Mouse (Mus musculus): Measurements from ENCODE around the gene 4930452B06Rik. TPM values are rescaled to one million over a fixed set of nuclear protein-coding genes. Genes with fewer than 3 reads are reported as not detected.

The 4930452B06Rik gene
- polyA plus RNA-seq (2015; fragmentation: Nextera tagmentation; extraction: Ambion mirVana), result 4.6 and 5.0 TPM in 2 replicates

GRCm38 (mm10) chr14:8665636-8666411 is at the start of gene 4930452B06Rik:
Gene 4930452B06Rik (minus strand): TSS chr14:8666240.
- H3K27ac ChIP-seq, result peak within 1 kb of the TSS; percentile 52
- peak; percentile 99 for ATAC-seq (ENCODE audit: low FRiP score)
- H3K36me3 ChIP-seq, result no peaks in the 10 kb centered on the region
- H3K4me2 ChIP-seq, result peak within 1 kb of the TSS; percentile 67
- no peaks in the 10 kb centered on the region for H3K9me3 ChIP-seq
- H3K9ac ChIP-seq, result peak within 1 kb of the TSS; percentile 82
- no peaks in the 10 kb centered on the region for H3K27me3 ChIP-seq
- H3K4me3 ChIP-seq, result peak within 1 kb of the TSS; percentile 73
- 0 out of 2 replicates have a peak, but pooled peaks cover 6% of the 10 kb centered on the region for H3K4me1 ChIP-seq (replicated peaks)
- WGBS, result 1% methylated on average over 45 of the region's 45 CpGs

DNA sequence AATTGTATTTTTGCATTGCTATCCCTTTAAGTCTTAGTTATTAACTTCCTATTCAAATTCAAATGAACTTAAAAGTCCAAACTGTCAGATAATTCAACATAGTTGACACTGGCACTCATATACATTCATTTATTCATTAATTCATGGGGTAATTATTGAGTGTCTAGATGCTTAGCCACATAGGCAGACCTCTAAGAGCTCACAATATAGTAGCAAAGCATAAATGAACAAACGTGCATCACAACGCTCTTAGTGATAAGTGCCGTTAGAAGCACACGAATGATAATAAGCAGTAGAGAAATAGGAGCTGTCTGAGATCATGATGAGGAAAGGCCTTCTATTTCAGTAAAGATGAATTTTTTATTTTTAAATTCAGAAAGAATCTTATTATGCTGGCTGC is 46.6 kb upstream of the 4930452B06Rik start:
- no peak overlapping the region for H3K27ac ChIP-seq
- WGBS, result 79% methylated on average over 4 of the region's 4 CpGs
- H3K4me1 ChIP-seq (replicated peaks), result no peaks in the 10 kb centered on the region
- no peaks in the 10 kb centered on the region for H3K9me3 ChIP-seq
- H3K27me3 ChIP-seq, result no peaks in the 10 kb centered on the region
- no peaks in the 10 kb centered on the region for H3K36me3 ChIP-seq
- H3K4me3 ChIP-seq, result no peak overlapping the region
- no peak for ATAC-seq (ENCODE audit: low FRiP score)
- no peak overlapping the region for H3K9ac ChIP-seq
- H3K4me2 ChIP-seq, result no peak overlapping the region

DNA sequence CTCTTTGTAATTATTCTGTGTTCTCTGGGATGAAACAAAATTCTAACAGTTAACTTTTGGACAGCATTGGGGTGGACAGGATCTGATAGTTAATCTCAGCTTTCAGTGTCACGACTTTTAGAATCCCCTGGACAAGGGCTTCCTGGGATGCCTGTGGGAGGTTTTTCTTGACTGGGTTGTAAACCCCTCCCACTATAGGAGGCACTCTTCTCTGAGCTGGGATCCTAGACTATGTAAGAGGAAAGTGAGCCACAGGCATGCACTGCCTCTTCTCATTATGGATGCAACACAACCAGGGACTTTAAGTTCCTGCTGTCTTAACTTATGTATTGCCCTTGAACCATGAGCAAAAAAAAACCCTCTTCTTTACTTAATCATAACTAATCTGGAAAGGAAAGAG is 23.4 kb upstream of the 4930452B06Rik start:
- Histone ChIP-seq H3K9me3 (no peaks in the 10 kb centered on the region), H3K4me2 (no peak overlapping the region), H3K4me1 (replicated peaks) (no peaks in the 10 kb centered on the region), H3K36me3 (no peaks in the 10 kb centered on the region), H3K27me3 (no peaks in the 10 kb centered on the region), H3K4me3 (no peak overlapping the region), H3K9ac (no peak overlapping the region), H3K27ac (no peak overlapping the region)
- 21% methylated on average over 1 of the region's 1 CpGs for WGBS
- ATAC-seq (ENCODE audit: low FRiP score), result no peak

DNA sequence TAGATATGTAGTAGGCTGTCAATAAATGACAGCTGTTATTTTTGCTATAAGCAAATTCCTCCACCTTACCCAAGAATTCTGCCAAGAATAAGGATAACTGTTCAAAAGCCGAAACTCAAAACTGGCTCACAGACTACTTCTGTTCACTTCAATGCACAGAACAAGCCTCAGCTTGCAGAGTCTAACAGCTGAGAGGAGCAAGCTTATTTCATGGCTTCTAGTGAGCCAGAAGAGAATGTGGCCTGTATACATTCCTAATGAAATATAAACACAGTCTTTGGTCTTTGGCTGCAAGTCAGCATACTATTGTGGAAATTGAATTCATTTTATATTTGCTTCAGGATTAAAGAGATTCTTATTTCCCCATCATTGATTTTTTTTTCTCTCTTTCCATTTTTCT is 22.4 kb upstream of the 4930452B06Rik start:
- Histone ChIP-seq H3K9me3 (peaks cover 3% of the 10 kb centered on the region; the same call in 1 of the 2 replicates), H3K27me3 (no peaks in the 10 kb centered on the region)
- WGBS, result 72% methylated on average over 1 of the region's 1 CpGs

DNA sequence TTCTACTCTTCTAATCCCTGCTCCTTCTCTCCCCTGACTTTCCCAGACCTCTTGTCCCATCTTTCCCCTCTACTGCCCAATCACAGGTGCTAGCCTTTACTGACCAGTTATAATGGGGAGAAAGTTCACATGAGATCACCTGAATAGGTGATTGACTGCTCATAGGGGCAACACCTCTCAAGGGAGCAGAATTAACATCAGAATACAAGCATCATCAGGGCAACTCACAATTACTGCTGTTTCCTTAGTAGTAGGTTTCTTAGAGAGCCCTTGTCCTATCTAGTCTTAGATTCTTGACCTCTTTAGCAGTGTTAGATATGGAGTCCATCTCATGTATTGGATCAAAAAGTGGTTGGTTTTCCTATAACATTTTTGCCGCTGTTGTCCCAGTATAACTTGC is 20.1 kb upstream of the 4930452B06Rik start:
- WGBS, result 97% methylated on average over 1 of the region's 1 CpGs
- Histone ChIP-seq H3K27me3 (no peaks in the 10 kb centered on the region), H3K27ac (no peak overlapping the region), H3K36me3 (no peaks in the 10 kb centered on the region), H3K4me3 (no peak overlapping the region), H3K9me3 (peaks cover 3% of the 10 kb centered on the region; the same call in 1 of the 2 replicates), H3K4me1 (replicated peaks) (no peaks in the 10 kb centered on the region), H3K4me2 (no peak overlapping the region), H3K9ac (no peak overlapping the region)
- no peak for ATAC-seq (ENCODE audit: low FRiP score)

More for the DNA sequence above, 22.4 kb upstream of the 4930452B06Rik start:
- Histone ChIP-seq H3K4me2 (no peak overlapping the region), H3K36me3 (no peaks in the 10 kb centered on the region), H3K9ac (no peak overlapping the region), H3K27ac (no peak overlapping the region), H3K4me1 (replicated peaks) (no peaks in the 10 kb centered on the region), H3K4me3 (no peak overlapping the region)
- no peak for ATAC-seq (ENCODE audit: low FRiP score)

DNA sequence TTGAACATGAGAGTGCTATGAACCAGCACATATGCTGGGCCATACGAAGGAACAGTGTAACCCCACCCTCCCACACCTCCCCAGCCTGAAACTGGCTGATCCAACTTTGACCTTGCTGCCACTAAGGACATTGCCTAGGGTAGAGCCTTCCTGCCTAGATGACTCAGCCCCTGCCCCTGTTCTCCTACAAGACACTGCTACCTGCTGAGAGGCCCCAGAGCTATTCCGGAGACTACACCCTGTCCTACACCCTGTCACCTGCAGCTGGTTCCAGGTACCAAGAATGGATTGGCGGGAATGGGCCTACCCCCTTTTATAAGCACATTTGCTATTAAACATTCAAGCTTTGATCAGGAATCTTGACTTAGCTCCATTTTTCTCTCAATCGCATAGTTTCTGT is 13.9 kb upstream of the 4930452B06Rik start:
- Histone ChIP-seq H3K9me3 (peaks cover 3% of the 10 kb centered on the region; the same call in 1 of the 2 replicates), H3K9ac (no peak overlapping the region), H3K36me3 (no peaks in the 10 kb centered on the region), H3K4me1 (replicated peaks) (no peaks in the 10 kb centered on the region), H3K4me2 (no peak overlapping the region), H3K27ac (no peak overlapping the region), H3K27me3 (no peaks in the 10 kb centered on the region), H3K4me3 (no peak overlapping the region)
- no peak for ATAC-seq (ENCODE audit: low FRiP score)
- 96% methylated on average over 4 of the region's 4 CpGs for WGBS

GRCm38 (mm10) chr14:8660359-8660758 is 5.7 kb downstream of the 4930452B06Rik start:
- no peak for ATAC-seq (ENCODE audit: low FRiP score)
- Histone ChIP-seq H3K9me3 (no peaks in the 10 kb centered on the region), H3K4me2 (no peak overlapping the region), H3K36me3 (no peaks in the 10 kb centered on the region), H3K4me3 (no peak overlapping the region), H3K27me3 (no peaks in the 10 kb centered on the region), H3K4me1 (replicated peaks) (0 out of 2 replicates have a peak, but pooled peaks cover 2% of the 10 kb centered on the region), H3K9ac (no peak overlapping the region), H3K27ac (no peak overlapping the region)

DNA sequence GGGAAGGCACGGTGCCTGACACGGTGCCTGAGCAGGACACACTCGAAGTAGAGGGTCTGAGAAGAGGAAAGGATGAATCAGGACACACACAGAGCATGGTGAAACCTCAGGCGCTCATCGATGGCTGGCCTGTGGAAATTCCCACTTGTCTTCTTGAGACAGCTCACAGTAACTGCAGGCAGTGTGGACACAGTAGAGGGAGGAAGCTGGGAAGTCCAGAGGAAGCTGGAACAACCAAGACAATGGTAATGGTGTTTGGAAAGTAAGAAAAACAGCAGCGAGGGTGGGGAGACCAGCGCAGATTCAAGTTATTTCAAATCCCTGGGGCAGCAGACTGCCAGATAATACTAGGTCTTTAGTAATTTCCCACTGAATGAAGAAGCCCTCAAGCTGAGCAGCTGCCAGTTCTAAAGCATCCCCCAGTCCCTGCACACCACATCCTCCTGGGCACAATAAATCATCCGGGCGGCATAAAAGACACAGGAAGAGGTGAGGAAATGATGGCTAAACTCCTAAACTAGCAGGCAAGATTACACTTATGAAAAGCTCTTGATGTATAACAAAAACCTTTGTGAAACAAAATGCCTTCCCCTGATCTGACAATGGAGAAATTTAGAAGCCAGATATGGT is 24.3 kb downstream of the 4930452B06Rik start:
- ATAC-seq (ENCODE audit: low FRiP score), result no peak
- Histone ChIP-seq H3K9ac (no peak overlapping the region), H3K27ac (no peak overlapping the region), H3K4me1 (replicated peaks) (peaks cover 9% of the 10 kb centered on the region; the same call in 1 of the 2 replicates), H3K27me3 (no peaks in the 10 kb centered on the region), H3K4me2 (no peak overlapping the region), H3K4me3 (no peak overlapping the region), H3K9me3 (no peaks in the 10 kb centered on the region), H3K36me3 (no peaks in the 10 kb centered on the region)
- 63% methylated on average over 9 of the region's 9 CpGs for WGBS

GRCm38 (mm10) chr14:8632211-8632610 is 33.8 kb downstream of the 4930452B06Rik start:
- 82% methylated on average over 6 of the region's 6 CpGs for WGBS
- H3K27me3 ChIP-seq, result no peaks in the 10 kb centered on the region
- no peaks in the 10 kb centered on the region for H3K4me1 ChIP-seq (replicated peaks)
- H3K4me2 ChIP-seq, result no peak overlapping the region
- H3K9ac ChIP-seq, result no peak overlapping the region
- H3K9me3 ChIP-seq, result no peaks in the 10 kb centered on the region
- H3K36me3 ChIP-seq, result no peaks in the 10 kb centered on the region
- ATAC-seq (ENCODE audit: low FRiP score), result no peak
- no peak overlapping the region for H3K27ac ChIP-seq
- H3K4me3 ChIP-seq, result no peak overlapping the region

DNA sequence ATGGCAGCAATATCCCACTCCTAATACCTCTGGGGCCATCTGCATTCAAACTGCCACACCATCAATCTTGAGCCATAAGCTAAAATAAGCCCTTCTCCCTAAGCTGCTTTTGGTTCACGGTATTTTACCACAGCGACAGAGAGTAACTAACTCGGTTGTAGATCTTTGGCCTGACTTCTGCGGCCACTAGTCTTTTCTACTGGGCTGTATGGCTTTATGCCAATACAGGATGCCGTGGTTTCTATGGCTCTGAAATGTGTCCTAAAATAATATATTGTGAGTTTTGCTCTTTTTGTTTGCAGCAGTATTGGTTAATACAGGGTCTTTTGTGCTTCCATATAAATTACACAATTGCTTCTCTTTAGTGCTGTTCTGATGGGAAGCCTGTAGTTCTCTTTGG is 37.6 kb downstream of the 4930452B06Rik start:
- ATAC-seq (ENCODE audit: low FRiP score), result no peak
- Histone ChIP-seq H3K9me3 (no peaks in the 10 kb centered on the region), H3K36me3 (no peaks in the 10 kb centered on the region), H3K4me1 (replicated peaks) (no peaks in the 10 kb centered on the region), H3K4me3 (no peak overlapping the region), H3K27me3 (no peaks in the 10 kb centered on the region), H3K27ac (no peak overlapping the region), H3K9ac (no peak overlapping the region), H3K4me2 (no peak overlapping the region)
- 92% methylated on average over 5 of the region's 5 CpGs for whole genome bisulfite sequencing

DNA sequence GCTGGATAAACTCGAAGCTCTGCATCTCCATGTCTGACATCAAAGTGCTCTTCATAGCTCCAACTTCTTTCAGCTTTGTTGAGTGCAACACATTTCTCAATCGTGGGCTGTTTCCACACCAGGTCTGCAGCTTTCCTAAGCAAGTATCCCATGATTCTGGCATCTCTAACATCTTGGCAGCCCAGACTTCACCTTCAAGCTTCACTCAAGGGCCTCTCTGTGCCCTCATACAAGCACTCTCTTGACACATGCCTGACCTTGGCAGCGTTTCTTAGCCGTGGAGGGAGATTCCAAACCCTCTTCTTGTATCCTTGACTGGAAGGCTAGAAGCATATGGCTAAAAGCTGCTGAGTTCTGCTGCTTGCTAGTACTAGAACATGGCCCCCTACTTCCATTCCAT is 38.6 kb downstream of the 4930452B06Rik start:
- 88% methylated on average over 4 of the region's 4 CpGs for WGBS
- ATAC-seq (ENCODE audit: low FRiP score), result no peak

GRCm38 (mm10) chr14:8621164-8621563 is 44.9 kb downstream of the 4930452B06Rik start:
- 60% methylated on average over 6 of the region's 6 CpGs for WGBS
- H3K36me3 ChIP-seq, result no peaks in the 10 kb centered on the region
- 0 out of 2 replicates have a peak, but pooled peaks cover 3% of the 10 kb centered on the region for H3K4me1 ChIP-seq (replicated peaks)
- H3K27ac ChIP-seq, result 0 out of 2 replicates have a peak overlapping the region, but pooled peaks have one; percentile 1
- H3K27me3 ChIP-seq, result no peaks in the 10 kb centered on the region
- no peak for ATAC-seq (ENCODE audit: low FRiP score)
- H3K9ac ChIP-seq, result no peak overlapping the region
- no peak overlapping the region for H3K4me2 ChIP-seq
- H3K4me3 ChIP-seq, result no peak overlapping the region
- no peaks in the 10 kb centered on the region for H3K9me3 ChIP-seq

More for the DNA sequence above, 38.6 kb downstream of the 4930452B06Rik start:
- Histone ChIP-seq H3K9me3 (no peaks in the 10 kb centered on the region), H3K4me3 (no peak overlapping the region), H3K27ac (no peak overlapping the region), H3K27me3 (no peaks in the 10 kb centered on the region), H3K36me3 (no peaks in the 10 kb centered on the region), H3K4me2 (no peak overlapping the region), H3K4me1 (replicated peaks) (0 out of 2 replicates have a peak, but pooled peaks cover 3% of the 10 kb centered on the region), H3K9ac (no peak overlapping the region)
